Mouse (Mus musculus): Measurements from ENCODE around the gene Mmab.
A peak's percentile ranks its signal among the peaks of the same experiment; 100 is the strongest.

Gene Mmab

GRCm38 (mm10) chr5:114434359-114434758 is 9.5 kb downstream of the Mmab start:
- ATAC-seq (ENCODE audit: insufficient number of reproducible peaks, low FRiP score, low TSS enrichment), result no peak

GRCm38 (mm10) chr5:114429781-114430180 is 14.1 kb downstream of the Mmab start:
- no peak for ATAC-seq (ENCODE audit: insufficient number of reproducible peaks, low FRiP score, low TSS enrichment)

GRCm38 (mm10) chr5:114428621-114429020 is 15.2 kb downstream of the Mmab start:
- ATAC-seq (ENCODE audit: insufficient number of reproducible peaks, low FRiP score, low TSS enrichment), result no peak

- ATAC-seq (ENCODE audit: insufficient number of reproducible peaks, low FRiP score, low TSS enrichment), result no peak
Measured at GRCm38 (mm10) chr5:114426732-114427131, 17.1 kb downstream of the Mmab start.

GRCm38 (mm10) chr5:114423961-114424360 is 19.9 kb downstream of the Mmab start:
- no peak for ATAC-seq (ENCODE audit: insufficient number of reproducible peaks, low FRiP score, low TSS enrichment)

- no peak for ATAC-seq (ENCODE audit: insufficient number of reproducible peaks, low FRiP score, low TSS enrichment)
Measured at GRCm38 (mm10) chr5:114422591-114422990, 21.3 kb downstream of the Mmab start.

GRCm38 (mm10) chr5:114421561-114422298 is 22.1 kb downstream of the Mmab start:
- ATAC-seq (ENCODE audit: insufficient number of reproducible peaks, low FRiP score, low TSS enrichment), result no peak

GRCm38 (mm10) chr5:114418541-114418940 is 25.3 kb downstream of the Mmab start:
- no peak for ATAC-seq (ENCODE audit: insufficient number of reproducible peaks, low FRiP score, low TSS enrichment)

GRCm38 (mm10) chr5:114416855-114417254 is 27.0 kb downstream of the Mmab start:
- ATAC-seq (ENCODE audit: insufficient number of reproducible peaks, low FRiP score, low TSS enrichment), result no peak

GRCm38 (mm10) chr5:114415606-114416005 is 28.3 kb downstream of the Mmab start:
- no peak for ATAC-seq (ENCODE audit: insufficient number of reproducible peaks, low FRiP score, low TSS enrichment)

- no peak for ATAC-seq (ENCODE audit: insufficient number of reproducible peaks, low FRiP score, low TSS enrichment)
Measured at GRCm38 (mm10) chr5:114413067-114413735, 30.7 kb downstream of the Mmab start.

- ATAC-seq (ENCODE audit: insufficient number of reproducible peaks, low FRiP score, low TSS enrichment), result no peak
Measured at GRCm38 (mm10) chr5:114412361-114412998, 31.4 kb downstream of the Mmab start.

GRCm38 (mm10) chr5:114410429-114410828 is 33.4 kb downstream of the Mmab start:
- ATAC-seq (ENCODE audit: insufficient number of reproducible peaks, low FRiP score, low TSS enrichment), result no peak

GRCm38 (mm10) chr5:114408846-114409245 is 35.0 kb downstream of the Mmab start:
- no peak for ATAC-seq (ENCODE audit: insufficient number of reproducible peaks, low FRiP score, low TSS enrichment)

- no peak for ATAC-seq (ENCODE audit: insufficient number of reproducible peaks, low FRiP score, low TSS enrichment)
Measured at GRCm38 (mm10) chr5:114407810-114408209, 36.0 kb downstream of the Mmab start.

- peak; percentile 49; the same call in 1 of the 2 replicates for ATAC-seq (ENCODE audit: insufficient number of reproducible peaks, low FRiP score, low TSS enrichment)
Measured at GRCm38 (mm10) chr5:114407269-114407668, 36.6 kb downstream of the Mmab start.

GRCm38 (mm10) chr5:114406592-114406991 is 37.3 kb downstream of the Mmab start:
- no peak for ATAC-seq (ENCODE audit: insufficient number of reproducible peaks, low FRiP score, low TSS enrichment)

GRCm38 (mm10) chr5:114393169-114393568 is 50.7 kb downstream of the Mmab start:
- ATAC-seq (ENCODE audit: insufficient number of reproducible peaks, low FRiP score, low TSS enrichment), result no peak

GRCm38 (mm10) chr5:114384448-114384847 is 59.4 kb downstream of the Mmab start:
- ATAC-seq (ENCODE audit: insufficient number of reproducible peaks, low FRiP score, low TSS enrichment), result no peak

- no peak for ATAC-seq (ENCODE audit: insufficient number of reproducible peaks, low FRiP score, low TSS enrichment)
Measured at GRCm38 (mm10) chr5:114383184-114383904, 60.5 kb downstream of the Mmab start.

Measured in cerebellum, adult (tissue).